Mouse (Mus musculus) heart, adult 18-20 months (tissue): ENCODE results near the gene Tnnt2. TPM values are rescaled to one million over a fixed set of nuclear protein-coding genes. Genes with fewer than 3 reads are reported as not detected.

ENCODE experiments used
- DNase-seq, 2 experiments: peaks; one replicate each; pipeline ENCODE4 v3.0.0; 2021 to 2022; ENCODE audit warnings: mixed read lengths in 1 of 2
- total RNA-seq, 2 experiments: library from RNA; stranded (reverse); gene quantifications; 2 replicates each; pipeline ENCODE4 v1.2.3; 2021

Tnnt2 gene
- total RNA-seq, 2 experiments from 2014 or later = 9,387 to 10,464 TPM

DNA sequence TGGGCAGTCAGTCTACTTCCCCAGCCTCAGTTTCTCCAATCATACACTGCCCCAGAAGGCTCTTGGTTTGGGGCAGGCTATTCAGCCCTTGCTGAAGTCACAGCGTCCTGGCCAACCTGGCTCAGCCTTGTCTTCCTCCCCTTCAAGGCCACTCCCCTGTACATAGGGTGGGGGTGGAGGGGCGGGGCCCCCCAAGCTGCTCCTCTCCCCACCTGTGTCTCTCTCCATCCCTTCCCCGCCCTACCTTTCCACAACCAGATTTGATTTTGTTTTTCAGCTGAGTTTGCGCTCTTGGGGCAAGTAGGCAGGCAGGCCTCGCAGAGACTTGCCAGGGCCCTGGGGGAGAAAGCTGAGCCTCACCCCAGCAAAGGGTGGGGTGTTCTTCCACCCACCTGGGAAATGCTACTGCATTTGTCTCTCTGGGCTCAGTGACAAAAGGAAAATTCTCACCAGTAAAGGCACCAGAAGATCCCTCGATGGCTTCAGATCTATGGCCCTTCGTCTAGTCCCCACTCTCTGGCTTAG lies 63.9 kb downstream of the Tnnt2 start:
- DNase-seq = no peak

Other genes with a start within 250 kb of the Tnnt2 start
- 10 to 100 TPM; 16.3 to 16.7 TPM for gene Nav1, start 229.1 kb upstream of the Tnnt2 start, total RNA-seq
- 10 to 100 TPM; 47.0 to 51.1 TPM for gene Csrp1, start 116.3 kb upstream of the Tnnt2 start, total RNA-seq
- 10 to 100 TPM; 11.0 to 11.7 TPM for gene Phlda3, start 70.2 kb upstream of the Tnnt2 start, total RNA-seq
- gene Tnni1, start 56.9 kb upstream of the Tnnt2 start, total RNA-seq = 1 to 10 TPM; 1.5 to 1.7 TPM
- gene Lad1, start 17.8 kb upstream of the Tnnt2 start, total RNA-seq = 1 to 10 TPM; 5.9 to 8.3 TPM
- not detected for gene Pkp1, start 82.9 kb downstream of the Tnnt2 start, total RNA-seq
- under 1 TPM in 1 of 2 experiments, not detected in 1; 0.08 TPM for gene Igfn1, start 170.0 kb downstream of the Tnnt2 start, total RNA-seq
- 10 to 100 TPM; 13.9 to 14.0 TPM for gene Tmem9, start 171.8 kb downstream of the Tnnt2 start, total RNA-seq
- gene Ascl5, start 214.4 kb downstream of the Tnnt2 start, total RNA-seq = not detected
- 10 to 100 TPM; 16.4 to 18.1 TPM for gene Cacna1s, start 216.4 kb downstream of the Tnnt2 start, total RNA-seq